Mouse (Mus musculus) heart, embryonic 14.5 days (tissue): ENCODE data around the gene Srebf1. TPM values are rescaled to one million over a fixed set of nuclear protein-coding genes. Genes with fewer than 3 reads are reported as not detected.

Experiments
- ATAC-seq: fragments of 200-750 bp; cut with Nextera tagmentation; 2 replicates; pipeline ENCODE4 v1.8.0; 2017; ENCODE audit warnings: low read depth, moderate TSS enrichment; ENCODE audit not compliant: insufficient number of reproducible peaks, insufficient read depth, low FRiP score
- H3K27ac ChIP-seq, 2 experiments: fragments of 200-500 bp in 1 of 2; fragments of 300-500 bp in 1 of 2; sonication (generic) in 1 of 2; replicated peaks in 1 of 2; 2 replicates each; pipeline ENCODE4 v1.5.1; 2012 to 2014; ENCODE audit warnings: low read depth in 2 of 2, low read length in 2 of 2, control low read depth in 1 of 2, mild to moderate bottlenecking in 1 of 2, mixed read lengths in 1 of 2; ENCODE audit not compliant: control insufficient read depth in 1 of 2, insufficient read depth in 1 of 2
- H3K27me3 ChIP-seq: fragments of 300-500 bp; sonication (generic); 2 replicates; pipeline ENCODE4 v1.6.1; 2014; ENCODE audit warnings: mild to moderate bottlenecking, low read length, control low read depth; ENCODE audit not compliant: control insufficient read depth, insufficient read depth
- H3K36me3 ChIP-seq: fragments of 300-500 bp; sonication (generic); 2 replicates; pipeline ENCODE4 v1.6.1; 2014; ENCODE audit warnings: mild to moderate bottlenecking, control low read depth, low read length, mixed read lengths; ENCODE audit not compliant: control insufficient read depth, insufficient read depth
- H3K4me1 ChIP-seq, 2 experiments: fragments of 200-500 bp in 1 of 2; fragments of 300-500 bp in 1 of 2; sonication (generic) in 1 of 2; 2 replicates each; pipeline ENCODE4 v1.6.1; 2012 to 2014; ENCODE audit warnings: low read length in 2 of 2, control low read depth in 1 of 2, mixed read lengths in 1 of 2; ENCODE audit not compliant: control insufficient read depth in 2 of 2, insufficient read depth in 2 of 2
- H3K4me2 ChIP-seq: fragments of 300-500 bp; sonication (generic); 2 replicates; pipeline ENCODE4 v1.6.1; 2014; ENCODE audit warnings: mild to moderate bottlenecking, low read length
- H3K4me3 ChIP-seq, 2 experiments: fragments of 200-500 bp in 1 of 2; fragments of 300-500 bp in 1 of 2; sonication (generic) in 1 of 2; 2 replicates each; pipeline ENCODE4 v1.5.1; 2012 to 2014; ENCODE audit warnings: low read length in 2 of 2, mild to moderate bottlenecking in 2 of 2, control low read depth in 1 of 2, low read depth in 1 of 2, moderate library complexity in 1 of 2; ENCODE audit not compliant: control insufficient read depth in 1 of 2, insufficient read depth in 1 of 2
- H3K9ac ChIP-seq: fragments of 300-500 bp; sonication (generic); 2 replicates; pipeline ENCODE4 v1.6.1; 2014; ENCODE audit warnings: mild to moderate bottlenecking, low read length
- H3K9me3 ChIP-seq: fragments of 300-500 bp; sonication (generic); 2 replicates; pipeline ENCODE4 v1.6.1; 2016; ENCODE audit warnings: low read length, control low read depth; ENCODE audit not compliant: control insufficient read depth
- WGBS: fragments of 180-500 bp; shearing (Covaris S2); extraction: QIAGEN DNeasy Blood & Tissue Kit; methylation state at CpG from one replicate; pipeline ENCODE4 v1.1.7; 2014; 5-methylcytosine and 5-hydroxymethylcytosine counted together
- microRNA-seq: library from miRNA; unstranded; fragments of <30 nt; microRNA quantifications from one replicate; pipeline ENCODE4, GENCODE M21; 2016
- polyA plus RNA-seq: library from polyadenylated mRNA; unstranded; fragments of >200 nt; fragmentation: Nextera tagmentation; extraction: Ambion mirVana; gene quantifications from 2 replicates; pipeline ENCODE4 v1.2.1, GENCODE M21; 2014

Gene Srebf1
- polyA plus RNA-seq, 1 experiment from 2014 or later, result 37.9 TPM

DNA sequence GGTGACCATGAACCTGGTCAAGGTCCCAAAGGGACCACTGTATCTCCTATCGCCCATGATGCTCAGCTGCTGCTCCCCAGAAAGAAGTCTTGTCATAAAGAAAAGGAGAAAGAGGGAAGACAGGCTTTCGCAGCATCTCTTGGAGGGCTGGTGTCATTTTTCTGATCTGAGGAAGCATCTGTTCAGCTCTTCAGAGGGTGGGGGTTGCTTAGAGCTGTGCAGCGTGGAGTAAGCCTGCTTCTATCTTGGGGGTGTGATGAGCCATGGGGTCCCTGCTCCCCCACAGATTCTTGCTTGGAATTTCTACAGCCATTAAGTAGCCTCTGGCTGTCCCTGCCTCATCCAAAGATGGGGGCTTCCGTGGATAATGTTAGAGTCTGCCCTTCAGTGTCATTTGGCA is 64.1 kb downstream of the Srebf1 start:
- no peak overlapping the region for H3K4me2 ChIP-seq
- WGBS, result 86% methylated on average over 4 of the region's 4 CpGs
- no peak overlapping the region for H3K9ac ChIP-seq
- no peak for ATAC-seq
- H3K9me3 ChIP-seq, result no peaks in the 10 kb centered on the region
- H3K36me3 ChIP-seq, result peaks cover 44% of the 10 kb centered on the region
- no peak overlapping the region for H3K27ac ChIP-seq
- H3K4me1 ChIP-seq, result peaks cover 17 to 40% of the 10 kb centered on the region in 2 experiments
- no peak overlapping the region for H3K4me3 ChIP-seq
- H3K27me3 ChIP-seq, result no peaks in the 10 kb centered on the region

GRCm38 (mm10) chr11:60155690-60156089 is 66.7 kb downstream of the Srebf1 start:
- whole genome bisulfite sequencing, result 86% methylated on average over 5 of the region's 5 CpGs
- Histone ChIP-seq H3K9ac (no peak overlapping the region), H3K9me3 (no peaks in the 10 kb centered on the region), H3K27me3 (no peaks in the 10 kb centered on the region), H3K27ac (no peak overlapping the region), H3K4me2 (no peak overlapping the region), H3K4me3 (no peak overlapping the region), H3K4me1 (peaks cover 5 to 24% of the 10 kb centered on the region in 2 experiments; a peak in 3 of 4 replicates), H3K36me3 (peaks cover 43% of the 10 kb centered on the region)
- no peak for ATAC-seq

GRCm38 (mm10) chr11:60153936-60154335 is 68.4 kb downstream of the Srebf1 start:
- Histone ChIP-seq H3K27me3 (no peaks in the 10 kb centered on the region), H3K4me3 (no peak overlapping the region), H3K4me2 (no peak overlapping the region), H3K36me3 (peaks cover 34% of the 10 kb centered on the region), H3K9me3 (no peaks in the 10 kb centered on the region), H3K27ac (no peak overlapping the region), H3K4me1 (peaks cover 2 to 28% of the 10 kb centered on the region in 2 experiments; a peak in 2 of 4 replicates), H3K9ac (no peak overlapping the region)
- 88% methylated on average over 3 of the region's 3 CpGs for WGBS
- ATAC-seq, result no peak

- H3K4me2 ChIP-seq, result no peak overlapping the region
- no peak for ATAC-seq
- no peak overlapping the region for H3K27ac ChIP-seq
- H3K9ac ChIP-seq, result no peak overlapping the region
- peaks cover 41% of the 10 kb centered on the region for H3K36me3 ChIP-seq
- H3K9me3 ChIP-seq, result no peaks in the 10 kb centered on the region
- no peak overlapping the region for H3K4me3 ChIP-seq
- H3K27me3 ChIP-seq, result no peaks in the 10 kb centered on the region
- 53% methylated on average over 1 of the region's 1 CpGs for WGBS
- peaks cover 9 to 40% of the 10 kb centered on the region in 2 experiments for H3K4me1 ChIP-seq
Observed at GRCm38 (mm10) chr11:60152339-60152738, 70.0 kb downstream of the Srebf1 start.

DNA sequence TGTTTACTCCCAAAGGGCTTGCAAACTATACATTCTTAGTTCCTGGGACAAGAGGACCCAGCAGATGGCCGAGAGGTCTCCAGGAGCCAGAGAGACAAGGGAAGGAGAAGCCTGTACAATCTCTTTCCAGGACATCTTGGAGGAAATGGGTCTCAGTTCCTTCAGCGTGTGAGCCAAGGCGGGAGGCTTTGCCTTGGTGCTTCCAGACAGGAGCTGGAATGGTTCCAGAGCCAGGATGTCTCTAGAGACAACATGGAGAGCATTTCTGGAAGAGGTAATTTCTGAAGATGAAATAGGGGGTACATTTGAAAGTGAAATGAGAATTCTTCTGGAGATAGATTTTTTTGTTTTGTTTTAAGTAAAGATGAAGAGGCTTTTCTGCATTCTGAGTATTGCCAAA is 71.7 kb downstream of the Srebf1 start:
- ATAC-seq, result no peak
- no peak overlapping the region for H3K4me2 ChIP-seq
- no peak overlapping the region for H3K9ac ChIP-seq
- no peaks in the 10 kb centered on the region for H3K9me3 ChIP-seq
- no peak overlapping the region for H3K27ac ChIP-seq
- no peaks in the 10 kb centered on the region for H3K27me3 ChIP-seq
- H3K4me1 ChIP-seq, result peaks cover 22 to 57% of the 10 kb centered on the region in 2 experiments
- H3K36me3 ChIP-seq, result peaks cover 48% of the 10 kb centered on the region
- 71% methylated on average over 3 of the region's 3 CpGs for WGBS
- no peak overlapping the region for H3K4me3 ChIP-seq

Small RNA genes lying within 50 kb of the gene (microRNA-seq; reads per million reads assigned to microRNA genes)
- not detected for gene Mir6921
- not detected for gene Mir6922

Other genes starting within 250 kb of the Srebf1 start
- gene Pemt, start 176.1 kb downstream of the Srebf1 start, polyA plus RNA-seq, result 11.6 and 16.3 TPM in 2 replicates
- 17.3 and 19.0 TPM in 2 replicates for gene Rai1, start 117.6 kb downstream of the Srebf1 start, polyA plus RNA-seq
- 22.5 and 25.7 TPM in 2 replicates for gene Tom1l2, start 130.3 kb upstream of the Srebf1 start, polyA plus RNA-seq
- 1.8 and 3.3 TPM in 2 replicates for gene Drc3, start 130.7 kb upstream of the Srebf1 start, polyA plus RNA-seq
- 23.4 and 24.7 TPM in 2 replicates for gene Gid4, start 194.6 kb upstream of the Srebf1 start, polyA plus RNA-seq
- 50.2 and 51.4 TPM in 2 replicates for gene Atpaf2, start 195.9 kb upstream of the Srebf1 start, polyA plus RNA-seq
- gene Drg2, start 232.0 kb upstream of the Srebf1 start, polyA plus RNA-seq, result 65.4 and 67.1 TPM in 2 replicates
- gene Myo15, start 246.8 kb upstream of the Srebf1 start, polyA plus RNA-seq, result 0.01 and 0.03 TPM in 2 replicates